Mouse (Mus musculus): ENCODE measurements at regions not wholly inside any gene's neighbourhood (a gene's known extent, or its start where the extent isn't known, plus 50 kb on each side); places are given as distances from the start of the nearest gene placed in this dataset.
A peak's percentile ranks its signal among the peaks of the same experiment; 100 is the strongest.

DNA sequence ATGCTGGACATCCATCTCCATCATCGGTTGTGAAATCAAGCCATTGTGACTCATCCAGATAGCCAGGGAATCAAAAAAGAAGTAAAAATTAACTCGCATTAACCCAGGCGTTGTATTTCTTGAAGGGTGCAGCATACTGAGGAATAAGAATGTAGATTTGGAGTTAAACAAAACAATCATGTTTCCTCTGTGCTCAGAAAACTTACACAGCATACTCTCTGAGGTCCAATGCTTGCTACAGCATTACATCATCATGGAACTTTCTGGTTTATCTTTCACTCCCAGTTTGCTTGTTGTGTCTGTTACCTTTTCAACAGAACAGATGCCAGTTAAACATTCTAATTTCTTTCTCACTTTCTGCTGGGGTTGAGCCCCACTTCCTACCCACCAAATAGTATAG, 173.1 kb upstream of the Pkn2 start:
- Histone ChIP-seq H3K36me3 (ENCODE audit: control insufficient read depth, insufficient read depth, low read length) (no peaks in the 10 kb centered on the region), H3K4me1 (ENCODE audit: control insufficient read depth, insufficient read depth, low read length) (no peaks in the 10 kb centered on the region), H3K4me3 (ENCODE audit: low read depth, low read length) (no peak overlapping the region), H3K9ac (ENCODE audit: low read depth, low read length) (no peak overlapping the region), H3K27me3 (replicated peaks; ENCODE audit: control insufficient read depth, insufficient read depth, low read length) (no peaks in the 10 kb centered on the region), H3K9me3 (ENCODE audit: control insufficient read depth, low read length) (no peaks in the 10 kb centered on the region), H3K27ac (replicated peaks; ENCODE audit: low read depth, low read length) (no peak overlapping the region), H3K4me2 (ENCODE audit: low read depth, low read length) (no peak overlapping the region)
- ATAC-seq (ENCODE audit: low read depth), result no peak
- WGBS, result 84% methylated on average over 3 of the region's 3 CpGs
- DNase-seq (ENCODE audit: low spot score), result no peak

DNA sequence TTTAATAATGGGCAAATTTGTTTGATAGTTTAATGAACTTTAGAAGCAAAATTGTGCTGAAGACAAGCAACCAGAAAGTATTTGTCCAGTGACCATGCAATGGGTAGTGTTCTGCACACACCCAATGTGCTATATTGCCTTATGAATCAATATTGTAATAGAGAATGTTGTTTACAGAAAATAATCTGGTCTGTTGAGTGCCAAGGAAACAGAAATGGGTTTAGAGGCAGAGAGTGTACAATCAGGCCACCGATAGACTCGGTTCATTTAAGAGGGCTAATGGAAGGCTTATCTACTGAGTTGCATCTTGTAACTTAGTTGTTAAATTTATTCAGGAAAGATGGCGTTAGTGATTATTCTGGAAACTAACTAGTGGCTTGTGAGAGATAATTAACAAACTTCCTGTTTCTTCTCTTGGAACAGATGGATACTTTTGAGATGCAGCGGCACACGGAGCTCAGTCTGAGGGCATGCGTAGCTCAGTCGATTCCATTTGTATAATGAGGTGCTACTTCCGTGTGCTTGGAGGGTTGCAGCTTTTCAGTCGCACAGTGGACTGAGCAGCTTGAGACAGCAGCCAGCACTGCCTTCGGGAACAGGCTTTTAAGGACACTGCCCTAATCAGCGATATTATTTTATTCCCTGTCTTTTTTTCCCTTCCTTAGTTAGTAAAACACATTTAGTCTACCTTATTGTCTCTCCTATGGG, 171.6 kb upstream of the Pkn2 start:
- no peaks in the 10 kb centered on the region for H3K36me3 ChIP-seq (ENCODE audit: control insufficient read depth, insufficient read depth, low read length)
- no peaks in the 10 kb centered on the region for H3K4me1 ChIP-seq (ENCODE audit: control insufficient read depth, insufficient read depth, low read length)
- ATAC-seq (ENCODE audit: low read depth), result no peak
- no peak for DNase-seq (ENCODE audit: low spot score)
- H3K27me3 ChIP-seq (replicated peaks; ENCODE audit: control insufficient read depth, insufficient read depth, low read length), result no peaks in the 10 kb centered on the region
- H3K9ac ChIP-seq (ENCODE audit: low read depth, low read length), result no peak overlapping the region
- no peak overlapping the region for H3K4me2 ChIP-seq (ENCODE audit: low read depth, low read length)
- H3K4me3 ChIP-seq (ENCODE audit: low read depth, low read length), result no peak overlapping the region
- no peak overlapping the region for H3K27ac ChIP-seq (replicated peaks; ENCODE audit: low read depth, low read length)
- H3K9me3 ChIP-seq (ENCODE audit: control insufficient read depth, low read length), result no peaks in the 10 kb centered on the region
- WGBS, result 83% methylated on average over 11 of the region's 11 CpGs

DNA sequence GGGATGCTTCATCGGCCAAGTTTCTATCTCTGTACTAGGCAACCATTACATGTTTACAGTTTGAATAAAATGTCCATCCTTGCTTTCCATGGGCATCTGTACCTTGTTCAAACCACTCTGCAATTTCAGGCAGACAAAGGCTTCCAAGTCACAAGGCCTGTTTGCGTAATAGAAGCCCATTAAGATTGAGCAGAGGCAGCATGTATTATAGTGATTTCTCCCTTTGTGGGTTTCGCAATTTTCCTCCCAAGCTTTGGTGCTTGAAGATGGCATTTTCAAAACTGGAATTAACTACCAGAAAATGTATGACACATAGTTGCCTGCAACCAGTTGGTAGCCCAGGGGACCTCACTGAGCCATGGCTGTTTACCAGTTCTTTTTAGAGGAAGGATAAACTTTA, 158.9 kb upstream of the Pkn2 start:
- Histone ChIP-seq H3K4me3 (ENCODE audit: low read depth, low read length) (no peak overlapping the region), H3K4me1 (ENCODE audit: control insufficient read depth, insufficient read depth, low read length) (no peaks in the 10 kb centered on the region), H3K27me3 (replicated peaks; ENCODE audit: control insufficient read depth, insufficient read depth, low read length) (no peaks in the 10 kb centered on the region), H3K9me3 (ENCODE audit: control insufficient read depth, low read length) (no peaks in the 10 kb centered on the region), H3K36me3 (ENCODE audit: control insufficient read depth, insufficient read depth, low read length) (no peaks in the 10 kb centered on the region), H3K9ac (ENCODE audit: low read depth, low read length) (no peak overlapping the region), H3K27ac (replicated peaks; ENCODE audit: low read depth, low read length) (no peak overlapping the region), H3K4me2 (ENCODE audit: low read depth, low read length) (no peak overlapping the region)
- ATAC-seq (ENCODE audit: low read depth) (no peak), DNase-seq (ENCODE audit: low spot score) (no peak)
- 89% methylated on average over 3 of the region's 3 CpGs for WGBS

DNA sequence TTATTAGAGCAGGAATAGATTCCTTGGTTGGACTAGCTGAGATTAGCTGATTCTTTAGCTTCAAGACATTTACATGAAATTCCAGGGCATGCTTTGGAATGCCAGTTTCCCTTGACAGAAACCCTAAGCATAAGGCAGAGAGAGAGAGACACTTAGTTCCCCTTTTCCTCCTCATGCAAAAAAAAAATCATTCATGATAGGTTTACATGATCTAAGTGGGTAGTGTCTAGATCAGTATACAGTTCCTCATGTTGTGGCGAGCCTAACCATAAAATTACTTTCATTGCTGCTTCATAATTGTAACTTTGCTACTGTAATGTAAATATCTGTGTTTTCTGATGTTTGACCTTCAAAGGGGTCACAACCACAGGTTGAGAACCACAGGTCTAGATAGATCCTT, 154.3 kb upstream of the Pkn2 start:
- H3K4me2 ChIP-seq (ENCODE audit: low read depth, low read length), result no peak overlapping the region
- H3K27me3 ChIP-seq (replicated peaks; ENCODE audit: control insufficient read depth, insufficient read depth, low read length), result no peaks in the 10 kb centered on the region
- 78% methylated on average over 1 of the region's 1 CpGs for WGBS
- H3K9ac ChIP-seq (ENCODE audit: low read depth, low read length), result no peak overlapping the region
- no peaks in the 10 kb centered on the region for H3K9me3 ChIP-seq (ENCODE audit: control insufficient read depth, low read length)
- ATAC-seq (ENCODE audit: low read depth) (no peak), DNase-seq (ENCODE audit: low spot score) (no peak)
- H3K36me3 ChIP-seq (ENCODE audit: control insufficient read depth, insufficient read depth, low read length), result no peaks in the 10 kb centered on the region
- H3K4me3 ChIP-seq (ENCODE audit: low read depth, low read length), result no peak overlapping the region
- H3K27ac ChIP-seq (replicated peaks; ENCODE audit: low read depth, low read length), result no peak overlapping the region
- H3K4me1 ChIP-seq (ENCODE audit: control insufficient read depth, insufficient read depth, low read length), result no peaks in the 10 kb centered on the region

DNA sequence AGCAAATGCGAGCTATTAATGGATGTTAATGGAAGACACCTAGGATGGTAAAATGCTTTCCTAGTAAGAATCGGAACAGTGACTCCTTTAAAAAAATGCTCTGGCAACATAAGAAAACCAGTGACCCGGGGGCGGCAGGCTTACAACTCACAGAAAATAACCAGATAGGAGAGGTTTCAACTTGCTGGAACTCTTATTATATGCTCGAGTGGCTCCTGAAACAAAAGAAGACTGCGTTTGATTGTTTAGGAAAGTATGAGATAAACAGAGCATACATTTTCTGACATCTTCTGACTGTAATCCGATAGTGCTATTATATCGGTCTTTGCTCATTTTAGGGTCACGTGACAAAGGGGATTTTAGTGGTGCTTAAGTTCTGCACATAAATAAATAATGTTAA, 152.8 kb upstream of the Pkn2 start:
- Histone ChIP-seq H3K4me2 (ENCODE audit: low read depth, low read length) (peak overlapping the region; percentile 5; the same call in 1 of the 2 replicates), H3K27me3 (replicated peaks; ENCODE audit: control insufficient read depth, insufficient read depth, low read length) (no peaks in the 10 kb centered on the region), H3K36me3 (ENCODE audit: control insufficient read depth, insufficient read depth, low read length) (no peaks in the 10 kb centered on the region), H3K4me3 (ENCODE audit: low read depth, low read length) (no peak overlapping the region), H3K9ac (ENCODE audit: low read depth, low read length) (no peak overlapping the region), H3K4me1 (ENCODE audit: control insufficient read depth, insufficient read depth, low read length) (no peaks in the 10 kb centered on the region), H3K9me3 (ENCODE audit: control insufficient read depth, low read length) (no peaks in the 10 kb centered on the region), H3K27ac (replicated peaks; ENCODE audit: low read depth, low read length) (no peak overlapping the region)
- ATAC-seq (ENCODE audit: low read depth) (no peak), DNase-seq (ENCODE audit: low spot score) (peak; percentile 45)
- WGBS, result 48% methylated on average over 9 of the region's 9 CpGs

DNA sequence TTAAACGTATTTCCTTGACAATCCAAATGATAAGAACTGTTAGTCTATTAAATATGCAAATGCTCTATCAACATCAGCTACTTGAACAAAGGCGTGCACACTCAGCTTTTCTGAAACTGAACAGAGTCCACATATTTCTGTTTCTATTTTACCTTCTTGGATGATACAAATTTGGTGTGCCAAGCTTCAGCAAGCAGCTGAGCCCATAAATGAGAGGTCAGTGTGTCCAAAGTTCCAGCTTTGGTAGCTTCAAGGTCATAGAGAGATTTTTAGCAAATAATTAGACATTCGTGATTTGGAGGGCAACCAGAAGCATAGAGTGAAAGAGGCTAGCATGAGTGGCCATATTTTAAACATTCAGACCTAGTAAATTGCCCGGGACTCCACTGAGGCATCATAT, 140.7 kb upstream of the Pkn2 start:
- H3K9me3 ChIP-seq (ENCODE audit: control insufficient read depth, low read length), result no peaks in the 10 kb centered on the region
- no peak for DNase-seq (ENCODE audit: low spot score)
- 75% methylated on average over 4 of the region's 4 CpGs for WGBS
- no peak overlapping the region for H3K4me3 ChIP-seq (ENCODE audit: low read depth, low read length)
- ATAC-seq (ENCODE audit: low read depth), result no peak
- H3K9ac ChIP-seq (ENCODE audit: low read depth, low read length), result no peak overlapping the region
- no peak overlapping the region for H3K4me2 ChIP-seq (ENCODE audit: low read depth, low read length)
- H3K4me1 ChIP-seq (ENCODE audit: control insufficient read depth, insufficient read depth, low read length), result no peaks in the 10 kb centered on the region
- H3K36me3 ChIP-seq (ENCODE audit: control insufficient read depth, insufficient read depth, low read length), result no peaks in the 10 kb centered on the region
- H3K27ac ChIP-seq (replicated peaks; ENCODE audit: low read depth, low read length), result no peak overlapping the region
- no peaks in the 10 kb centered on the region for H3K27me3 ChIP-seq (replicated peaks; ENCODE audit: control insufficient read depth, insufficient read depth, low read length)

DNA sequence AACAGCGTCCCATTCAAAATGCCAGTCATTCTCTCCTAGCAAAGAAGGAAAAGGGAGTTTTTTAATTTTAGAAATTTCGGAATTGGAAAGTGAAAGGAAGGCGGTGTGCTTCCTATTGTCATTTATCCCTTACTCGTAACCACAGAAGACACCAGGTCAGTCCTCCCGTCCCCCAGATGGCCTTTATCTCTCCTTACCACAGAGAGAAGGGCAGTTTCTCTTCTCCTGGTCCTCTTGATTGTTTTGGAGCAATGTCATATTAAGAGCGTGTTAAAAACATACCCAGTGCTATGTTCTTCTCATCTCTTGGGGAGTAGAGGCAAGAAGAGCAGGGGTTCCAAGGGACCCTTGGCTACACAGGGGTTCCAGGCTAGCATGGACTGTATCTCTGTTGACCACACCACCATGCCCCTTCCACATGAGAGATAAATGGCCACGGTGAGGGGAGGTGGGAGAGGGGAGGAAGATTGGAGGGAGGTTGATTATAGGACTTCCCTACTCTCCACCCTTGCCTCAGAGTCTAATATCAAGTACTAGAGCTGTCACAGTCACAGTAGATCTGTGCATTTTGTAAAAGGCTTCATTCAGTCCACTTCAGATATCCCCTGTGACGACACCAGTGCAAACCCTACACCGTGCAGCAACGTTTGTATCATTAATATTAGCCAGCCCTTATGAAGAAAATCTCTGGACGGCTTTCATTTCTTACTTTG, 139.5 kb upstream of the Pkn2 start:
- WGBS, result 87% methylated on average over 11 of the region's 11 CpGs
- Histone ChIP-seq H3K4me2 (ENCODE audit: low read depth, low read length) (no peak overlapping the region), H3K9me3 (ENCODE audit: control insufficient read depth, low read length) (no peaks in the 10 kb centered on the region), H3K36me3 (ENCODE audit: control insufficient read depth, insufficient read depth, low read length) (no peaks in the 10 kb centered on the region), H3K9ac (ENCODE audit: low read depth, low read length) (no peak overlapping the region), H3K4me3 (ENCODE audit: low read depth, low read length) (no peak overlapping the region), H3K27me3 (replicated peaks; ENCODE audit: control insufficient read depth, insufficient read depth, low read length) (no peaks in the 10 kb centered on the region), H3K4me1 (ENCODE audit: control insufficient read depth, insufficient read depth, low read length) (no peaks in the 10 kb centered on the region), H3K27ac (replicated peaks; ENCODE audit: low read depth, low read length) (no peak overlapping the region)
- DNase-seq (ENCODE audit: low spot score) (no peak), ATAC-seq (ENCODE audit: low read depth) (no peak)

DNA sequence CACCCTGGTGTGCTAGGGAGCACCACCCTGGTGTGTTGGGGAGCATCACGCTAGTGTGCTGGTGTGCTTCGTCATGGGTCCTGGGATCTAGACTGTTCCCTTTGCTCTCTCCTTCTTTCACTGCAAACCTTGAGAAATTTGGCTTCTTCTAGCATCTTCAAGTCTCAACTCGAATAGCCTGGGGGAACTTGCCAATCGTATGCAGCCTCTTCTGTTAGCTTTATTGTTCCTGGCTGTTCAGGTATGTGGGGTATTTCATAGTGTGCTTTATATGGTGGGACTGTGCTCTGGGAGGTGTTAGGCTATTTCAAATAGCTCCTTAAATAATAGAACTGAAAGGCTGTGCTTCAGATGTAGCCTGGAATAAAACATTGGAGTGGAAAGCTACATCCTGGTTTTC, 135.7 kb upstream of the Pkn2 start:
- Histone ChIP-seq H3K27ac (replicated peaks; ENCODE audit: low read depth, low read length) (no peak overlapping the region), H3K27me3 (replicated peaks; ENCODE audit: control insufficient read depth, insufficient read depth, low read length) (no peaks in the 10 kb centered on the region), H3K9ac (ENCODE audit: low read depth, low read length) (no peak overlapping the region), H3K9me3 (ENCODE audit: control insufficient read depth, low read length) (no peaks in the 10 kb centered on the region), H3K36me3 (ENCODE audit: control insufficient read depth, insufficient read depth, low read length) (no peaks in the 10 kb centered on the region), H3K4me1 (ENCODE audit: control insufficient read depth, insufficient read depth, low read length) (no peaks in the 10 kb centered on the region), H3K4me3 (ENCODE audit: low read depth, low read length) (no peak overlapping the region), H3K4me2 (ENCODE audit: low read depth, low read length) (no peak overlapping the region)
- peak; percentile 63 for DNase-seq (ENCODE audit: low spot score)
- WGBS, result 75% methylated on average over 4 of the region's 4 CpGs
- ATAC-seq (ENCODE audit: low read depth), result peak; percentile 67; the same call in 1 of the 2 replicates

DNA sequence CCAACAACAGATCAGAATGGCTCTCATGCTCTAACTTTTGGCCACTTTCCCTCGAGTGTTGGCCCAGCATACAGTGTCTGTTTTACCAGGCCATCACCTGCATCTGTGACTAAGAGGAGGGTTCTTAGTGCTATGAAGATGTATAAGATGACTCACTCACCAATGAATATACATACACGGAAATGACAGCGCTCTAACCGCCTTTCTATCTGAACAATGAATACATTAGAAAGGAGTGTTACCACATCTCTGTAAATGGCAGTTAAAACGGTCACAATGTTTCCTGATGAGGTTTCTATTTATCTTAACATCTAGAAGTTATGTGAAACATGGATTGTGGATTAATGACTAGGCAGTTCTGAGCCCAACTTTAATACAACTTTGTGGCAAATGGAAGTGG, 135.0 kb upstream of the Pkn2 start:
- Histone ChIP-seq H3K4me2 (ENCODE audit: low read depth, low read length) (no peak overlapping the region), H3K27me3 (replicated peaks; ENCODE audit: control insufficient read depth, insufficient read depth, low read length) (no peaks in the 10 kb centered on the region), H3K4me1 (ENCODE audit: control insufficient read depth, insufficient read depth, low read length) (no peaks in the 10 kb centered on the region), H3K9me3 (ENCODE audit: control insufficient read depth, low read length) (no peaks in the 10 kb centered on the region), H3K9ac (ENCODE audit: low read depth, low read length) (no peak overlapping the region), H3K36me3 (ENCODE audit: control insufficient read depth, insufficient read depth, low read length) (no peaks in the 10 kb centered on the region), H3K27ac (replicated peaks; ENCODE audit: low read depth, low read length) (no peak overlapping the region), H3K4me3 (ENCODE audit: low read depth, low read length) (no peak overlapping the region)
- ATAC-seq (ENCODE audit: low read depth) (no peak), DNase-seq (ENCODE audit: low spot score) (no peak)
- WGBS, result 85% methylated on average over 5 of the region's 5 CpGs

All from embryonic facial prominence, embryonic 14.5 days (tissue).